Mouse (Mus musculus): Measurements from ENCODE around the gene Ldlrad3. TPM values are rescaled to one million over a fixed set of nuclear protein-coding genes. Genes with fewer than 3 reads are reported as not detected.
A peak's percentile ranks its signal among the peaks of the same experiment; 100 is the strongest.

The Ldlrad3 gene
- total RNA-seq (2021) = 1 to 10 TPM; 9.8 to 9.9 TPM

DNA sequence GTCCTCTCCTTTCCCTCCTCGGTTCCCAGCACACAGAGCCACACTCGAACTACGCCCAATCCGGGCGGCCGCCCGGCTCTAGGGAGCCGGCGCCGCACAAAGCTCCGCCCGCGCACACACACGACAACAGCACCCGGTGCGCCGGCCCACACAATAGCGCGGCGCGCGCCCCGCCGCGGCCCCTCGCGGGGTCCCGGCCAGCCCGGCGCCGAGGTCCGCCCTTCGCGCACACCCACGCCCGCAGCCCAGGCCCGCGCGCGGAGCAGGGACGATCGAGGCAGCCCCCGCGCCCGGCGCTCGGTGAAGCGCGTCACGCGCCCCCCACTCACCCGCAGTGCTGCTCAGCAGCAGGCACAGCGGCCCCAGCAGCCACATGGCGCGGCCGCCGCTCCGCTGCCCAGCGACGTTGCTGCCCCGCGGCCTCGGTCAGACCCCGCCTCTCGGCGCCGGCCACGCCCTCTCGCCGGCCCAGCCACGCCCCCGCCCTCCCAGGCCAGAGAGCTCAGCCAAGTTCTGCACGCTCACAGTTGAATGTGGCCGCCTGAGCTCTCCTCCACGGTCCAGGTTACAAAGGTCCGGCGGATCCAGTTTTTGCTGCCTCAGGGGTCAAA, at the start of gene Ldlrad3:
TSS of gene Ldlrad3 (minus strand) at position 435 of the 611 bp plus-strand sequence.
- peak; percentile 96 for DNase-seq

- peak; percentile 13 for DNase-seq
These were observed 45.3 kb upstream of the Ldlrad3 start for GRCm38 (mm10) chr2:102231470-102231869.

GRCm38 (mm10) chr2:102229126-102229525, 42.9 kb upstream of the Ldlrad3 start:
- DNase-seq = no peak

DNA sequence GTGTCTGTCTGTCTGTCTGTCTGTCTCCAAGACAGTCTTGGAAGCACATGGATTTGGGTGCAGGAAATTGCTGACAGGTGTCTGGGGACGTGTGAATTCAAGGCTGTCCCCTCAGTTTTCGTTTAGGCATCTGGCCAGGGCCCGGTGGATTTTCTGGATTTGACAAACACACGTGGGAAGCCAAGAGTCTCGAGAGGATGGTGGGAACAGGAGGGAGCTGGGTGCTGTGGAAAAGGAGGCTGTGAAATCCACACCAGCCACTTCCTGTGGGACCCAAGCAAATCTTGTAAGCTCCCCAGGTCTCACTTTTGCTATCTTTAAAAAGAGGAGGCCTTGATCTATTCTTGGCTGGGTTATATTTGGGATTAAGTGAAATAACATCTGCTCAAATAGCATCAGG, 42.1 kb upstream of the Ldlrad3 start:
- no peak for DNase-seq

DNA sequence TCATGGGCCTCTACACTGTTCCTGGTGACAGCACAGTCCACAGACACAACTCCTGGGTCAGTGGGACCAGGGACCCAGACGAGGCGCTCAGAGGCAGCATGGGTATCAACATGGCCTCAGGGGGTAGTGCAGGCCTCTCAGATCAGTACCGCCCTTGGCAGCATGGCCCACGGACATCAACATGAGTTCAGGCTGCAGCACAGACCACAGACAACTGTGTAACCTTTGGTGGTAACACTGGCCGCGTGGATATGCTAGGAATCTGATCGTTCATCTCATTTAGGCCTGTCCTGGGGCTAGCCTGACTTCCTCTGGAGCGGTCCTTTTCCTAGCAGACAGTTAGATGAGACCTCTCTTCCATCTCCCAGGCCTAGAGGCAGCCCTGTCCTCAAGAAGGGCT, 41.7 kb upstream of the Ldlrad3 start:
- DNase-seq = no peak

GRCm38 (mm10) chr2:102226274-102226673, 40.1 kb upstream of the Ldlrad3 start:
- no peak for DNase-seq

DNA sequence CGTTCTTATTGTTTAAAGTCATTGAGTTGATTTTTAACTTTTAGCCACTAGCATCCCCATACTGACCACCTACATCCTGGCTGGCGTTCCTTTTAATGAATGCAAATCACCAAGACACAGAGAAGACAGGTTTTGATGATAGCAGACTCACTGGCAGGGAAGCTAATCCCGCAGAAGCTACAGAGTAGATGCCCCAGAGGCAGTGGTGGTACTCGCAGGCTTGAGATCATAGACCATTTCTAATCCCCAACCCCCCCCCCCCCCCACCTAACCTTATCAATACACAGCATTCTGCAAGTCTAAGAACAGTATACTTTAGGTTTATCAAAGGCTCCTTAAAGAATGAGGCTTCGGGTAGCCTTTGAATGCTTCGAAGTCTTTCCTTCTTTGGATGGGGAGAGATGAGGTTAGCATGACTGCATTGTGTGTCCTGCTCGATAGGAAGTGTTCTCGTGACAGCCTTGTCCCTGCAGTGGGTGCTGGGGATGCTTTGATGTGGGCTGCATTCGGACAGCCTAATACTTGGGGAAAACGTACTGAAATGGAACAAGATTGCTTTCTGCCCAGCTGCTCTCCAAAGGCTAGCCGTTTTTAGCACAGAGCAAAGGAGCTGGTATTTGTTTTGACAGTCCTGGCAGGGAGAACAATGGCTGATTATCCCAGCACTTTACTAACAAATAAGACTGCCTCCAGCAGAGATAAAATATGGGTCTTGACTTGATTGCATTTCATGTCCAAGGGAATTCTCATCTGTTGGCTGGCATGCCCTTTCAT, 37.4 kb upstream of the Ldlrad3 start:
- DNase-seq = no peak

DNA sequence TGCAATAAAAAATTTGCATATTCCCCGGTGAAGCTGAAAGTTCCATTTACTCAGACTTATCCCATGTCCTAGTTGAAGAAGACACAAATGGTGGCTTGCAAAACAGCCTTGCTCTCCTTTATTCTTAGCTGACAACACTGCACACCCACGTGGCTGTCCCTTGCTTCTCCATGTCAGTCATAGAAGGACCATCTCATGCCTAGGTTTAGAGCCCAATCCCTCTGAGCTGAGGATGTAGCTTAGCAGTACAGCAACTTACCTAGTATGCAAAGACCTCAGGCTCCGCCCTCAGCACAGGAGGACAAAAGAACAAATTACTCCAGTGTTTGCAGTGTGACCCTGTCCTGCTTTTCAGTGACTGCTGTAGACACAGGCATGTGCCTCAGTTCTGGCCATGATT, 36.6 kb upstream of the Ldlrad3 start:
- no peak for DNase-seq

GRCm38 (mm10) chr2:102216817-102217216, 30.6 kb upstream of the Ldlrad3 start:
- DNase-seq = no peak

- no peak for DNase-seq
These were observed 25.9 kb upstream of the Ldlrad3 start for GRCm38 (mm10) chr2:102212096-102212495.

DNA sequence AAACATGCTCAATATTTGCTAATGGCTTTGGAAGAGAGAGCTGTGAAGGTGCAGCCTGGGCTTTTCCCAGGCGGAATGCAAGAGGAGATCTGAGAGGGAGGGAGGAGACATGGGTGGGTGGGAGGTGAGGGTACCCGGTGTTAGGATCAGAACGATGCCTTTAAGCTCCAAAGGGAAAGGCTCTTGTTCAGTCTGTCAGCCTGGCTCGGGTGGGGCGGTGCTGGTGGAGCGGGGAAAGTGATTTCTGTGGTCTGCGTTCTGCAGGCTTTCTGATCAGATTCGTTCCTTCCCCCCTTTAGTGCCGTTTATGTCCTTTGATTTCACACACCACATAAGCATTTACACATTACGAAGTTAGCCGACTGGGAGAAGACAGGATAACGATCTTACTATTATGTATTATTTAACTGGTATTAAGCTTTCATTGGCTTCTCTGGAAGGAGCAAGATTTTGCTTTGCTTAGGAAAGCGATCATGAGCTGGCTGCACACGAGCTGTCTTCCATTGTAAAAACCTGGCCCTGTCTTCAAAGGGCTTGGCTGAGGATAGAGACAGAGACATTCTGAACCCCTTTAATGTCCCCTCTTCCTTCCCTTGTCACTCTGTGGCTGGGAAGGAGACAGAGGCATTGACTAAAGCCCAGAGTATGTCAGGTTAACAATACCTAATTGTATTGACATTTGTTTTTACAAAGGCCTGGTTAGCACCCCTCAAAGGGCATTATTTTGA, 19.7 kb upstream of the Ldlrad3 start:
- DNase-seq = no peak

DNA sequence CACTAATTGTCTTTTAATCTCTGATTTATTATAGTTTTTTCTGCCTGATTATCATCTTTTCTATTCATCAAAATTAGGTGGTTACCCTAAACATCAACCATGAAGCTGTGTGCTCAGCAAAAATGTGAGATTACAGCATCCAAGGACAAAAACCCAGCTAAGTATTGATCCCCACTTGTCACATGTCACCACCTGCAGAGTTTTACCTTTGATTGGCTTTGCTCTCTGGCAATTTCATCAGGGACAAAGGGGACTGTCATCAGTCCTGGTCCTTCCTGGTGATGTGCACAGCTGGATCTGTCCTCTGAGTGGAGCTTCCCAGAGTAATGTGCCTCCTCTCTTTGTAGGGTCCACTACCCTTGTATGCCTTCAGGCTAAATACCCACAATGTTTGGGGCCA, 17.3 kb upstream of the Ldlrad3 start:
- DNase-seq = no peak

- no peak for DNase-seq
These were observed 16.1 kb upstream of the Ldlrad3 start for GRCm38 (mm10) chr2:102202211-102202770.

DNA sequence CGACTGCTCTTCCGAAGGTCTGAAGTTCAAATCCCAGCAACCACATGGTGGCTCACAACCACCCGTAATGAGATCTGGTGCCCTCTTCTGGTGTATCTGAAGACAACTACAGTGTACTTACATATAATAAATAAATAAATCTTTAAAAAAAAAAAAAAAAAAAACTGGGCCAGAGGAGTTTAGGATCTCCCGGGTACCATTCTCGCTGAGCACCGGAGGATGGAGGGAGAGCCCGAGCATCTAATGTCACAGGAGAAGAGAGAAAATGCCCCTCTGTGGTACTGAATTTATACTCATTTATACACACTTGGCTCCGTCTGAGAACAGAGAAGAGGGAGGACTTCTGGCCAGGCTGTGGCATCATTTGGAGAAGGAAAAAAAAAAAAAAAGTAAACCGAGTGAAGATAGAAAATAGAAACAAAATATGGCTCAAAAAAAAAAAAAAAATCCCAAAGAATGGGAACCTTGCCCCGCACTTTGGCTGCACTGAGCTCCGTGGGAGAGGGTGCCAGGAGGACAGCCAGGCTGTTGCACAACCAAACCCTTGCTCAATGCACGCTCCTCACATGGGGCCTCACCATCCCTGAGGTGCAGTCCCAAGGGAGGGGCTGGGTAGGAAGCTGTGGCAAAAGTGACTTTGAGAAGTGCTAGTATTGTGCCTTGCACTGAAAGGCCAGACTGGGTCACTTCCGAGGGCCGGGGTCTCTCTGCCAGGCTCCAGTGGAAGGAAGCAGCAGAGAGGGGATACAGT, 15.2 kb upstream of the Ldlrad3 start:
- no peak for DNase-seq

DNA sequence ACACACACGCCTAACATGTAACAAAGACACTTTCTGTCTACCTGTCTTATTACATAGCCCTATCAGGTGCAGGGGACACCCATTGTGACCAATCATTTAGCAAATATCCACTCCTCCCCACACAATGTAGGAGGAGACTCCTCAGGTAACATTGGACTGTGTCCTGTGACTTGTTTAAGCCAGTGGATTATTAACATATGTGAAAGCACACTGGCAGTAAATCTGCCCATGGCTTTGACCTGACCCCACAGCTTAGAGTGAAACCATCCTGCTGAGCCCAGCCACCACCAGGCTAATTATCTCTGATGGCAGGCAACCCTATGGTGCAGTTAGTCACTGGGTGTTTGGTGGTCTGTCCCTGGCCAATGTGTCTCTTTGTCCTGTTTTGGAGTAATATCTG, 11.1 kb upstream of the Ldlrad3 start:
- DNase-seq = no peak

- peak; percentile 23 for DNase-seq
These were observed 10.5 kb upstream of the Ldlrad3 start for GRCm38 (mm10) chr2:102196709-102197108.

- no peak for DNase-seq
These were observed 9.3 kb upstream of the Ldlrad3 start for GRCm38 (mm10) chr2:102195494-102195893.

- no peak for DNase-seq
These were observed 8.1 kb upstream of the Ldlrad3 start for GRCm38 (mm10) chr2:102194247-102194646.

DNA sequence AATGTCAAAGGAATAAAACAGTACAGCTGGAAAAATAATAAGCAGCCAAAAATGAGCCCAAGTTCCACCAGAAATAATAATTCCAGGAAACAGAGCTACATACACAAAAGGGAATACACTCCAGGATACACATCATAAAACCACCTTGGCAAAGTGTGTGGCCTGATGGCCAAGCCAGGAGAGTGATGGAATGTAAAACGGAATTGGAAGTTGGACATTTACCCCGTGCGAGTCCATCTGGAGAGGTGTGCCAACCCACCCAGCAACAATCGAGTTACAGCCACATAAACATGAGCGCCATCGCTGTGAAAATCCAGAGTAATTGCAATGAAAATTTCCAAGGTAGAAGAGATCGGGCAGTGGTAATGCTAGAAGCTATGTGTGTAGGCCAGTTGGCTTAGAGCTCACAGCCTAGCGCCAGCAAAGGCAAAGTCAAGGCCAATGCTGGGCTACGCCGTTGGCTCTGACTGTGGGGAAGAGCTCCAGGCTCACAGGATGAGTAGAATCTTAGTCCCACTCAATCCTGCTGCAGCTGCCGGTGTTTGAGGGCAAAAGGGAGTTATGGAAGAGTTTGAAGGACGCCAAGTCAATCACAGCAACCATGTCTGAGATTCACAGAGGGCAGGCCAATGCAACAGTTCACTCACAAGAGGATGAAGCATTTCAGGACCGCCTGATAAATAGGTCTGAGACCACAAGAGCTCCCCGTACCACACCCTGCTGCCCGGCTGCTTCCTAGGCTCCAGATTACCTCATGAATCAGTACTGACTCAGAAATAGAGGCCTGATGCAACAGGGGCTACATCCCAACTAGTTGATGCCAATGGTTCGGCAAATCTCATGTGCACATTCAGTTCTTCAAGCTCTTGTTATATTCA, 7.0 kb upstream of the Ldlrad3 start:
- no peak for DNase-seq

DNA sequence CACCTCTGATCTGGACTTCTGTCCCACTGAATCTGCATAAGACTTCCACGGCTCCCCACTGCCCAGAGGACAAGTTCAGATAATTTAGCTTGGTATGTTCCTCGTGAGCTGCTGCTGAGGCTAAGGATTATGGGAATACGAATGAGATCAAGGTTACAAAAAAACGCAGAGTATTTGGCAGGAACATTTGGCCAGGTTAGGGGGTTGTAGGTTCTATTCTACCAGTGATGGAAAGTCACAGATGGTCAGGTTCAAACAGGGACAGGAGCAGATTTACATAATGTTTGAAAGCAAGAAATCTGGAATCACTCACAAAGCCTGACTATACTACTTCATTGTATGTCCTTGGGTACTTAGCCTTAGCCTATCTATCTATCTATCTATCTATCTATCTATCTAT, 5.6 kb upstream of the Ldlrad3 start:
- no peak for DNase-seq

- DNase-seq = no peak
These were observed 4.8 kb upstream of the Ldlrad3 start for GRCm38 (mm10) chr2:102190956-102191355.
